Mouse (Mus musculus) hindbrain, embryonic 10.5 days (tissue): ENCODE data around the gene Plgrkt. TPM values are rescaled to one million over a fixed set of nuclear protein-coding genes. Genes with fewer than 3 reads are reported as not detected.
A peak's percentile ranks its signal among the peaks of the same experiment; 100 is the strongest.

Experiments used
- DNase-seq: peaks from one replicate; pipeline ENCODE4 v3.0.0-alpha.2; 2017; ENCODE audit warnings: low spot score
- H3K27ac ChIP-seq: fragments of 300-500 bp; sonication (generic); 2 replicates; pipeline ENCODE4 v1.5.1; 2016; ENCODE audit warnings: mild to moderate bottlenecking, moderate library complexity
- H3K27me3 ChIP-seq: fragments of 300-500 bp; sonication (generic); 2 replicates; pipeline ENCODE4 v1.6.1; 2016; ENCODE audit warnings: mild to moderate bottlenecking; ENCODE audit not compliant: poor library complexity, insufficient read depth, severe bottlenecking
- H3K36me3 ChIP-seq: fragments of 300-500 bp; sonication (generic); 2 replicates; pipeline ENCODE4 v1.6.1; 2016; ENCODE audit warnings: mild to moderate bottlenecking, moderate library complexity
- H3K4me1 ChIP-seq: fragments of 300-500 bp; sonication (generic); replicated peaks from 2 replicates; pipeline ENCODE4 v1.6.1; 2016; ENCODE audit warnings: mild to moderate bottlenecking
- H3K4me3 ChIP-seq: fragments of 300-500 bp; sonication (generic); 2 replicates; pipeline ENCODE4 v1.5.1; 2016; ENCODE audit warnings: mild to moderate bottlenecking, moderate library complexity
- H3K9me3 ChIP-seq: fragments of 300-500 bp; sonication (generic); 2 replicates; pipeline ENCODE4 v1.6.1; 2016; ENCODE audit warnings: mild to moderate bottlenecking, moderate library complexity
- WGBS: fragments of 180-500 bp; shearing (Covaris S2); methylation state at CpG from one replicate; pipeline ENCODE4 v1.1.7; 2016; 5-methylcytosine and 5-hydroxymethylcytosine counted together
- polyA plus RNA-seq: library from polyadenylated mRNA; unstranded; fragments of >200 nt; fragmentation: Nextera tagmentation; extraction: Ambion mirVana; gene quantifications from 2 replicates; pipeline ENCODE4 v1.2.1, GENCODE M21; 2016

Plgrkt gene
- polyA plus RNA-seq, 1 experiment from 2014 or later: 57.3 TPM

GRCm38 (mm10) chr19:29362173-29362930 lies 4.8 kb downstream of the Plgrkt start:
- H3K27ac ChIP-seq: peak overlapping the region; percentile 87
- H3K36me3 ChIP-seq: 0 out of 2 replicates have a peak, but pooled peaks cover 2% of the 10 kb centered on the region
- H3K9me3 ChIP-seq: no peaks in the 10 kb centered on the region
- WGBS: 51% methylated on average over 13 of the region's 13 CpGs
- H3K27me3 ChIP-seq: peaks cover 10% of the 10 kb centered on the region
- no peak for DNase-seq
- H3K4me3 ChIP-seq: peak overlapping the region; percentile 75
- H3K4me1 ChIP-seq: peaks cover 27% of the 10 kb centered on the region

- 0 out of 2 replicates have a peak, but pooled peaks cover 2% of the 10 kb centered on the region for H3K36me3 ChIP-seq
- H3K4me3 ChIP-seq: peak overlapping the region; percentile 75
- peak; percentile 88 for DNase-seq
- WGBS: 3% methylated on average over 33 of the region's 33 CpGs
- peak overlapping the region; percentile 87 for H3K27ac ChIP-seq
- H3K27me3 ChIP-seq: peaks cover 6% of the 10 kb centered on the region
- H3K9me3 ChIP-seq: no peaks in the 10 kb centered on the region
- H3K4me1 ChIP-seq: peaks cover 19% of the 10 kb centered on the region
Observed at GRCm38 (mm10) chr19:29361468-29362130, 5.6 kb downstream of the Plgrkt start.

- H3K9me3 ChIP-seq: no peaks in the 10 kb centered on the region
- DNase-seq: no peak
- no peak overlapping the region for H3K4me3 ChIP-seq
- WGBS: 83% methylated on average over 5 of the region's 5 CpGs
- peaks cover 21% of the 10 kb centered on the region for H3K4me1 ChIP-seq
- no peak overlapping the region for H3K27ac ChIP-seq
- peaks cover 3% of the 10 kb centered on the region; the same call in 1 of the 2 replicates for H3K27me3 ChIP-seq
- H3K36me3 ChIP-seq: 0 out of 2 replicates have a peak, but pooled peaks cover 2% of the 10 kb centered on the region
Observed at GRCm38 (mm10) chr19:29360251-29360650, 6.9 kb downstream of the Plgrkt start.

- Histone ChIP-seq H3K36me3 (0 out of 2 replicates have a peak, but pooled peaks cover 2% of the 10 kb centered on the region), H3K4me1 (peaks cover 17% of the 10 kb centered on the region), H3K9me3 (no peaks in the 10 kb centered on the region), H3K27ac (no peak overlapping the region), H3K27me3 (0 out of 2 replicates have a peak, but pooled peaks cover 3% of the 10 kb centered on the region), H3K4me3 (no peak overlapping the region)
- no peak for DNase-seq
- WGBS: 89% methylated on average over 11 of the region's 11 CpGs
Observed at GRCm38 (mm10) chr19:29356281-29356680, 10.9 kb downstream of the Plgrkt start.

- peak overlapping the region; percentile 48 for H3K4me3 ChIP-seq
- no peaks in the 10 kb centered on the region for H3K9me3 ChIP-seq
- H3K27ac ChIP-seq: peak overlapping the region; percentile 40; the same call in 1 of the 2 replicates
- H3K27me3 ChIP-seq: 0 out of 2 replicates have a peak, but pooled peaks cover 3% of the 10 kb centered on the region
- H3K4me1 ChIP-seq: peaks cover 19% of the 10 kb centered on the region
- peak; percentile 86 for DNase-seq
- peaks cover 3% of the 10 kb centered on the region; the same call in 1 of the 2 replicates for H3K36me3 ChIP-seq
- 5% methylated on average over 20 of the region's 20 CpGs for WGBS
Observed at GRCm38 (mm10) chr19:29354895-29355877, 12.0 kb downstream of the Plgrkt start.

GRCm38 (mm10) chr19:29350991-29351390 lies 16.2 kb downstream of the Plgrkt start:
- peak overlapping the region; percentile 67 for H3K27ac ChIP-seq
- H3K4me3 ChIP-seq: no peak overlapping the region
- H3K4me1 ChIP-seq: peaks cover 25% of the 10 kb centered on the region
- peaks cover 5% of the 10 kb centered on the region; the same call in 1 of the 2 replicates for H3K36me3 ChIP-seq
- no peak for DNase-seq
- H3K9me3 ChIP-seq: no peaks in the 10 kb centered on the region
- WGBS: 32% methylated on average over 5 of the region's 5 CpGs
- no peaks in the 10 kb centered on the region for H3K27me3 ChIP-seq

- Histone ChIP-seq H3K27me3 (no peaks in the 10 kb centered on the region), H3K9me3 (no peaks in the 10 kb centered on the region), H3K27ac (no peak overlapping the region), H3K36me3 (peaks cover 5% of the 10 kb centered on the region; the same call in 1 of the 2 replicates), H3K4me3 (no peak overlapping the region), H3K4me1 (peaks cover 9% of the 10 kb centered on the region; the same call in 1 of the 2 replicates)
- no peak for DNase-seq
- WGBS: 78% methylated on average over 6 of the region's 6 CpGs
Observed at GRCm38 (mm10) chr19:29345636-29346035, 21.6 kb downstream of the Plgrkt start.

GRCm38 (mm10) chr19:29344868-29345267 lies 22.3 kb downstream of the Plgrkt start:
- Histone ChIP-seq H3K27ac (no peak overlapping the region), H3K36me3 (0 out of 2 replicates have a peak, but pooled peaks cover 2% of the 10 kb centered on the region), H3K4me1 (peaks cover 3% of the 10 kb centered on the region; the same call in 1 of the 2 replicates), H3K4me3 (no peak overlapping the region), H3K27me3 (no peaks in the 10 kb centered on the region), H3K9me3 (no peaks in the 10 kb centered on the region)
- DNase-seq: no peak

GRCm38 (mm10) chr19:29342281-29342680 lies 24.9 kb downstream of the Plgrkt start:
- no peak for DNase-seq
- Histone ChIP-seq H3K4me3 (no peak overlapping the region), H3K9me3 (no peaks in the 10 kb centered on the region), H3K27me3 (no peaks in the 10 kb centered on the region), H3K27ac (no peak overlapping the region), H3K4me1 (no peaks in the 10 kb centered on the region), H3K36me3 (no peaks in the 10 kb centered on the region)
- 85% methylated on average over 6 of the region's 6 CpGs for WGBS

- Histone ChIP-seq H3K4me3 (no peak overlapping the region), H3K27me3 (no peaks in the 10 kb centered on the region), H3K27ac (no peak overlapping the region), H3K36me3 (no peaks in the 10 kb centered on the region), H3K4me1 (no peaks in the 10 kb centered on the region), H3K9me3 (no peaks in the 10 kb centered on the region)
- WGBS: 87% methylated on average over 4 of the region's 4 CpGs
- DNase-seq: no peak
Observed at GRCm38 (mm10) chr19:29341029-29341428, 26.2 kb downstream of the Plgrkt start.

GRCm38 (mm10) chr19:29336624-29337023 lies 30.6 kb downstream of the Plgrkt start:
- Histone ChIP-seq H3K27me3 (peaks cover 12% of the 10 kb centered on the region; the same call in 1 of the 2 replicates), H3K4me3 (no peak overlapping the region), H3K4me1 (peaks cover 11% of the 10 kb centered on the region; the same call in 1 of the 2 replicates), H3K9me3 (no peaks in the 10 kb centered on the region), H3K27ac (no peak overlapping the region), H3K36me3 (no peaks in the 10 kb centered on the region)
- DNase-seq: no peak
- WGBS: 84% methylated on average over 2 of the region's 2 CpGs
